Mouse (Mus musculus) monocyte, adult 5-6 weeks (primary cell): Measurements from ENCODE around the gene Fam222a. TPM values are rescaled to one million over a fixed set of nuclear protein-coding genes. Genes with fewer than 3 reads are reported as not detected.

Experiments used
- ATAC-seq: fragments of 153-309, 156-312 bp; replicated peaks from 2 replicates; pipeline ENCODE4 v1.8.0; 2017; ENCODE audit warnings: mild to moderate bottlenecking; ENCODE audit not compliant: low TSS enrichment, insufficient number of reproducible peaks, severe bottlenecking, poor library complexity, low FRiP score
- total RNA-seq: library from RNA; stranded (forward); fragments of 200-1000, 200-491, 200-594 nt; gene quantifications from 3 replicates; pipeline ENCODE4 v1.2.3, GENCODE M21; 2017

Fam222a gene
- total RNA-seq, 1 experiment from 2014 or later: not detected

- ATAC-seq: no peak
Measured at GRCm38 (mm10) chr5:114639645-114639957, 71.8 kb downstream of the Fam222a start.

GRCm38 (mm10) chr5:114640809-114641208 lies 73.0 kb downstream of the Fam222a start:
- ATAC-seq: no peak

DNA sequence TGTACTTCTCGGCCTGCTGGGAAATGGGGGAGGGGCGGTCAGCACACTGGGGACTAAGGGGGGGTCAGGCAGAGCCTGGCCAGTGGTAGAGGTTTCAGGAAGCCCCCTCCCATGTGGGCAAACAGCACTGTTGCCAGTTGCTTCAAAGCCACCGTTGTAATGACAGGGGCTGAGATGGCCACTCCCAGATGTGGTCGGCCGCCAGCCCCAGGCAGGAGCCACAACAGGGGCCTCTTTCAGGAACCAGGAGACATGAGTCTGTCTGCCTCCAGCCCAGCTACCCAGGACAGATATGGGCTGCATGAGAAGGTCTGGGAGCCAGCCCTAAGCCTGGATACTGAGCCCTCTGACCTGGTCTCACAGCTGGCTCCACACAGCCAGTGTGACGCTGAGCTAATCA lies 77.1 kb downstream of the Fam222a start:
- ATAC-seq: no peak

GRCm38 (mm10) chr5:114645916-114646315 lies 78.1 kb downstream of the Fam222a start:
- no peak for ATAC-seq

DNA sequence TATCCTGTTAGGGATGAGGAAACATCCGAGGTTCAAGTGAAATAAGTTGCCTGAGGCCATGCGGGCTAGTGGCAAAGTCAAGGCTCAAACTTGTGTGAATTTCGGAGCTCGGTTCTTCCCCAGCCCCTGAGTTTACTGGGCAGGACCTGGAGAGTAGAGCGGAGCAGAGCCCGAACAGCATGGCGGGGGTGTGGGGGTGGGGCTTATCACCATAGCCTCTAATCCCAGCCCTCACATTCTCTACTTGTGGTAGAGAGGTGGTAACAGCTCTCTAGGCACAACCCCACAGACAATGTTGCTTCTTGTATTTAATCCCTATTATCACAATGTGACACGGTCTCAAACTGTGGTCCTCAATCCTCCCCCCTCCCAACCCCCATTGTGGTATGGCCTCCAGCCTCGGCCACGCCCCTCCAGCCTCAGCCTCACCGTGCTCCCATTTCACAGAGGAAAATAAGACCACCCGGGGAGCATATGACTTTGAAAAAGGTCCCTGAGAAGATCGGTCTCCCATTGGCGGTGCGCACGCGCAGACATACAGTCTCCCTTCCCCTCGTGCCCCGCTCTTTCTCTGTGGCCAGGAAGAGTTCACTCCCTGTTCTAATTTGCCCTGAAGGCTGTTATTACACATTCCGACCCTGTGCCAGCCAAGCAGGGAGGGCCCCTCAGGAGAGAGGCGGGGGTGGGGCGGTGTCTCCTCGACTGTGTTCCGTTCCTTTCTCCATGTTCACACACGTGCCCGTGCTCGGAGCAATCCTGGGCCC lies 79.6 kb downstream of the Fam222a start:
- no peak for ATAC-seq

DNA sequence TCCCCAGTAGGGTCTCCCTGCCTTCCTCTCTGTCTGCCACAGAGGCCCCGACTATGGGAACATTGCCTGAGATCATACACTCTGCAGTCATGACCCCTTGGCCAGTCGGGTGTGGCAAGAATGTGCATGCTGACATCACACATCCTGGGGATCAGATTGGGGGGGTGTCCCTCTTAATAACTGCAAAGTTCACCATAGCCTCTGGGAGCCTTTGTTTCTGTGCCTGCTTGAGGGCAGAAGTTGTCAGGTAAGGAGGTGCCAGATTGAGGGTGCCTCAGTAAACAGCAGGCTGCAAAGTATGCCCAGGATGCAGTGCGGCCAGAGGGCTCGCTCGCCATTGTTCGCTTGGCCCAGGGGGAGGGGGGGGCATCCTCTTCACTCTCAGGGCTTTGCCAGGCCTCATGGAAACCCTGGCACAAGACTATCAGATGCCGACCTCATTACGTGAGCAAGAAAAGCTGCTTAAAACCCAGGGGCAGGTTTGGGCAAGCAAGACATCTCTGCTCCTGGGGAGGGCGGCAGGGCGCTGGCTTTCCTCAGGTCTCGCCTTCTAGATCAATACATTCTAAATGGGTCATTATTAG lies 81.0 kb downstream of the Fam222a start:
- ATAC-seq: no peak

- peak; percentile 20; the same call in 1 of the 2 replicates for ATAC-seq
Measured at GRCm38 (mm10) chr5:114651002-114651401, 83.2 kb downstream of the Fam222a start.

DNA sequence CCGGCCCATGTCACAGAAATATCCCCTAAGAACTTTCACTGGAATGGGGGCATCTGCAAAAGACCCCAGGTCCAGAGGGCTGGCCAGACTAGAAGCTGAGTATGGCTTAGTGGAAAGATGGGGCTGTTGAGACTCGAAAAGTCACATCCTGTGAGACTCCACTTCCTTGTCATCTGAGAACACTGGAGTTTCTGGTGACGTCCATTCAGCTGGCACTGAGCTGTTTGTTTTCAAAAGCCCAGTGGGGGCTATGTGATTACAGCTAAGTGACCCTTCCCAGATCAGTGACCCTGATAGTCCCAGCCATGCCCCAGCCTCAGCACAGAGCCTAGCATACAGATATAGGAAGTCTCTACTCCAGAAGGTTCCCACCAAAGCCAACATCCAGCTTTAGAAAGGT lies 83.6 kb downstream of the Fam222a start:
- ATAC-seq: no peak

- peak; percentile 79 for ATAC-seq
Measured at GRCm38 (mm10) chr5:114653656-114654437, 86.0 kb downstream of the Fam222a start.

GRCm38 (mm10) chr5:114655721-114656120 lies 87.9 kb downstream of the Fam222a start:
- ATAC-seq: no peak

- no peak for ATAC-seq
Measured at GRCm38 (mm10) chr5:114656305-114656704, 88.5 kb downstream of the Fam222a start.

DNA sequence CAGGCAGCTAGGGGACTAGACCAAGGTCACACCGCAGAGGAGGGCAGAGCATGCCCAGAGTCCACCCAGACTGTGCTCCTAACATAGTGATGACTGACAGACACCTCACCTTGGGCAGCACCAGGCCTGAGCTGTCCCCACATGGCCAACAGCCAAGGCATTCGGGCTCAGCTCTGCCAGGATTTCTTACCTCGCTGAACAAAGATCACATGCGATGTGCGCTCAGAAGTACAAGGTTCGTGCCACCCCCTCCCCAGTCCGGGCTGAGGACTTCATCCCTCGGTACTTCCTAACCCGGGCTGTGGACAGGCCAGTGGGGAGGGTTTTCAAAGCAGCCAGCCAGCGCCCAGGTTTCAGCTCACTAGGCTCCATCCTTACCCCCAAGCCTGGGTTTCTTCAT lies 89.6 kb downstream of the Fam222a start:
- no peak for ATAC-seq

GRCm38 (mm10) chr5:114658255-114658654 lies 90.4 kb downstream of the Fam222a start, which contains the start of gene Trpv4:
Trpv4 (minus strand) TSS chr5:114658421.
- ATAC-seq: no peak

DNA sequence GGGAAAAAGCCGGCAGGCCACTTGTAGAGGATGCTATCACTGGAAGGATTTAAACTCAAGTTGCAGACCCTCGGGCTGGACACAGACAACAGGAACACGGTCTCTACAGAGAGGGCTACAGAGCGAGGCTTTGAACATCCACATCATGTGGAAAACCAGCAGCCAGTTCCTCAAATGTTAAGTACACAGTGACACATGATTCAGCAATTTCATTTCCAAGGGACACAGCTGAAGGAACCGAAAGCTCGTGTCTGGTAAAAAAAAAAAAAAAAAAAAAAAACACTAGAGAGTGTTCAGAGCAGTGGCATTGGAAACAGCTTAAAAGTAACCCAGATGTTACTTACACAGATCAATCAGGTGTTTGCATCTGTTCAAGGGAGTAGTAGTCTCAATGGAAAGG lies 93.2 kb downstream of the Fam222a start:
- ATAC-seq: peak; percentile 85

Other genes starting within 250 kb of the Fam222a start
- gene Kctd10, start 187.5 kb upstream of the Fam222a start, total RNA-seq: 86.5 to 90.0 TPM (median 87.5 TPM) in 3 replicates
- 22.0 to 38.0 TPM (median 27.7 TPM) in 3 replicates for gene Ube3b, start 187.4 kb upstream of the Fam222a start, total RNA-seq
- gene Mmab, start 124.0 kb upstream of the Fam222a start, total RNA-seq: 2.8 to 8.7 TPM (median 3.5 TPM) in 3 replicates
- 2.8 to 8.7 TPM (median 3.2 TPM) in 3 replicates for gene Mvk, start 123.7 kb upstream of the Fam222a start, total RNA-seq
- gene Trpv4, start 90.4 kb downstream of the Fam222a start, total RNA-seq: not detected in 3 replicates
- 46.4 to 52.1 TPM (median 46.5 TPM) in 3 replicates for gene Gltp, start 123.0 kb downstream of the Fam222a start, total RNA-seq
- gene Tchp, start 139.7 kb downstream of the Fam222a start, total RNA-seq: 9.8 to 16.3 TPM (median 12.8 TPM) in 3 replicates
- gene Ankrd13a, start 206.7 kb downstream of the Fam222a start, total RNA-seq: 185 to 246 TPM (median 193 TPM) in 3 replicates
- gene Git2, start 207.5 kb downstream of the Fam222a start, total RNA-seq: 118 to 169 TPM (median 121 TPM) in 3 replicates